Comparison of ENCODE assay signal across 27 mouse cellular contexts in genomic region chr4:48492510-48492909, GRCm38 (mm10). TPM values are rescaled to one million over a fixed set of nuclear protein-coding genes. Genes with fewer than 3 reads are reported as not detected.
"Had no signal": no experiment of that assay in that cellular context is flagged by ENCODE, and none has a peak within 500 bp of the region (broad histone marks: within the 10 kb centered on the region; RNA-seq: fewer than 3 reads in every experiment).

No protein-coding gene starts in this region.

- H3K4me3 ChIP-seq: gastrocnemius, adult 2 months; heart, embryonic 10.5 days; heart, embryonic 12.5 days; hindbrain, embryonic 10.5 days; hindbrain, embryonic 12.5 days; intestine, embryonic 15.5 days; layer of hippocampus, adult 2 months; left cerebral cortex, adult 2 months; limb, embryonic 10.5 days; limb, embryonic 12.5 days; liver, embryonic 13.5 days had no signal

- H3K27me3 ChIP-seq: heart, embryonic 12.5 days; hindbrain, embryonic 12.5 days; intestine, embryonic 15.5 days; limb, embryonic 12.5 days; liver, embryonic 13.5 days had no signal

- H3K4me2 ChIP-seq: heart, embryonic 12.5 days; hindbrain, embryonic 12.5 days; intestine, embryonic 15.5 days; limb, embryonic 12.5 days; liver, embryonic 11.5 days; liver, embryonic 13.5 days had no signal

- DNase-seq: gastrocnemius, adult 2 months; gastrocnemius, postnatal 10 days; gastrocnemius, postnatal 25 days; heart, adult 18-20 months; heart, postnatal 10 days; heart, postnatal 4 days; kidney, adult 18-20 months; kidney, adult 8-10 months; kidney, postnatal 10 days; kidney, postnatal 25 days; kidney, postnatal 4 days; liver; liver, embryonic 13.5 days had no signal

- H3K4me1 ChIP-seq: heart, embryonic 12.5 days; intestine, embryonic 15.5 days had no signal

- H3K9me3 ChIP-seq: heart, embryonic 10.5 days; heart, embryonic 12.5 days; hindbrain, embryonic 10.5 days; hindbrain, embryonic 12.5 days; intestine, embryonic 15.5 days; limb, embryonic 10.5 days; limb, embryonic 12.5 days; liver, embryonic 13.5 days had no signal

- ATAC-seq: hindbrain, embryonic 16.5 days; inflammation-experienced regulatory T-cells, adult 6 months; intestine, embryonic 15.5 days; intestine, postnatal 0 days had no signal

- H3K36me3 ChIP-seq: heart, embryonic 10.5 days; heart, embryonic 12.5 days; hindbrain, embryonic 10.5 days; hindbrain, embryonic 12.5 days; intestine, embryonic 15.5 days; limb, embryonic 10.5 days; limb, embryonic 12.5 days; liver, embryonic 13.5 days had no signal

- H3K27ac ChIP-seq: gastrocnemius, adult 2 months; heart, embryonic 10.5 days; hindbrain, embryonic 10.5 days; hindbrain, embryonic 12.5 days; hindbrain, embryonic 14.5 days; intestine, embryonic 15.5 days; layer of hippocampus, adult 2 months; left cerebral cortex, adult 2 months; limb, embryonic 10.5 days; limb, embryonic 12.5 days; liver, embryonic 13.5 days had no signal

- H3K9ac ChIP-seq: heart, embryonic 12.5 days; hindbrain, embryonic 12.5 days; hindbrain, embryonic 14.5 days; intestine, embryonic 15.5 days; limb, embryonic 12.5 days; liver, embryonic 13.5 days had no signal

RNA-seq across cellular contexts. Expression of gene Msantd3, which starts 47.2 kb away (rescaled TPM):
- polyA plus RNA-seq: inflammation-experienced regulatory T-cells, adult 6 months had no signal
